Mouse (Mus musculus) neural tube, embryonic 15.5 days (tissue): ENCODE data around the gene Nnmt. TPM values are rescaled to one million over a fixed set of nuclear protein-coding genes. Genes with fewer than 3 reads are reported as not detected.

Experiments
- polyA plus RNA-seq: library from polyadenylated mRNA; unstranded; fragments of >200 nt; fragmentation: Nextera tagmentation; extraction: Ambion mirVana; gene quantifications from 2 replicates; pipeline ENCODE4 v1.2.1, GENCODE M21; 2015

Gene Nnmt
- polyA plus RNA-seq, 1 experiment from 2014 or later = 0.92 TPM

Other genes starting within 250 kb of the Nnmt start
- 133 and 135 TPM in 2 replicates for gene Rexo2, start 124.5 kb downstream of the Nnmt start, polyA plus RNA-seq
- 78.0 and 93.7 TPM in 2 replicates for gene Rbm7, start 109.9 kb downstream of the Nnmt start, polyA plus RNA-seq
- 20.7 and 24.6 TPM in 2 replicates for gene Gm5617, start 109.7 kb downstream of the Nnmt start, polyA plus RNA-seq
- gene Zbtb16, start 231.1 kb upstream of the Nnmt start, polyA plus RNA-seq = 9.7 and 10.8 TPM in 2 replicates